Mouse (Mus musculus) brain, embryonic 14.5 days (tissue): ENCODE results near the gene Defb36.

Experiments
- CTCF ChIP-seq: fragments of 200-500 bp; IDR thresholded peaks from 2 replicates; pipeline ENCODE4 v1.5.1; 2012; ENCODE audit warnings: inconsistent platforms, mild to moderate bottlenecking, moderate library complexity, borderline replicate concordance; ENCODE audit not compliant: insufficient read depth, insufficient read length; ENCODE audit errors: extremely low read depth
- POLR2A ChIP-seq: fragments of 200-500 bp; IDR thresholded peaks from 2 replicates; pipeline ENCODE4 v1.6.1; 2012; ENCODE audit warnings: mild to moderate bottlenecking, inconsistent platforms, borderline replicate concordance; ENCODE audit not compliant: poor library complexity, insufficient read depth, insufficient read length, severe bottlenecking; ENCODE audit errors: extremely low read depth

DNA sequence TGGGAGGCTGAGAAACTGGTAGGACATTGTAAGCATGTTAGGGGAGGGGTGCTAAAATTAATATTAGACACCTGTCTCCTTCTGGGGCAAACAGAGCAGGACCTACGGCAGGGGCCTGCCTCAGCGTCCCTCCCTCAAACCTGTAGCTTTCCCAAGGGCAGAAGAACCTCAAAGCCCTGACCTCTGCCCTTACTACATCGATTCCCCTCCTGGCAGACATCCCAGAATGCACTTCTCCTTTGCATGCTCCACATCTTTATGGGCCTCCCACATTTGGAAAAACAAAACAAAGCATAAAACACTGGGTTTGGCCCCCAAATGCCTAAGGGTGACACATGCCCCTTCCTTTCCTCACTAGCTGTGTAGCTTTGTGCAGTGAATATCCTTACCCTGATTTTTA is 25.1 kb downstream of the Defb36 start:
- TF ChIP-seq POLR2A (no peak), CTCF (no peak)
